Mouse (Mus musculus) small intestine, adult 2 months (tissue): ENCODE data around the gene Cst3.

Experiments
- CTCF ChIP-seq: fragments of 200-500 bp; IDR thresholded peaks from 2 replicates; pipeline ENCODE4 v1.5.1; 2012; ENCODE audit warnings: low read depth, mild to moderate bottlenecking, control low read depth, inconsistent platforms, low read length, moderate library complexity, mixed read lengths; ENCODE audit not compliant: insufficient replicate concordance, insufficient read length; ENCODE audit errors: extremely low read depth
- POLR2A ChIP-seq: fragments of 200-500 bp; IDR thresholded peaks from 2 replicates; pipeline ENCODE4 v1.6.1; 2012; ENCODE audit warnings: low read depth, mild to moderate bottlenecking, control low read depth, inconsistent platforms, low read length, moderate library complexity

GRCm38 (mm10) chr2:148878641-148879130 is 3.2 kb upstream of the Cst3 start:
- TF ChIP-seq POLR2A (no peak), CTCF (no peak)
